Mouse (Mus musculus): ENCODE measurements at regions not wholly inside any gene's neighbourhood (a gene's known extent, or its start where the extent isn't known, plus 50 kb on each side); places are given as distances from the start of the nearest gene placed in this dataset.

DNA sequence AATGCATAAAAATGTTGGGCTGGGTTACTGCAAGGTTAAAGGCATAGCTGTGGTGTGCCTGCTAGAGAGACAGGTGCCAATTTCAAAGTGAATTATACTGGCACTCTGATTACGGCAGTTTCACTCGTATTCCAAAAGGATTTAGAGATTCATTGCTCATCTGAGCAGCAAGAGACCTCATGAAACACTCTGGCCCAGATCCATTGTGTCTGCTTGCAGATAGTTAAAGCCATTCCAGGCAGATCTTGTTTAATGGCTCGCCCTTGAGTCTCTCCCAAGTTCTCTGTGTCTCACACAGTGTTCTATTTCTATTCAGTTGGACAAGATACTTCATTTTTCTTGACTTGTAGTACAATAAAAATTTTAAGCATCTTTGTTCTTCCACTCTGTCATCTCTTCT, 459.1 kb upstream of the C030005K15Rik start:
- no peaks in the 10 kb centered on the region for H3K79me3 ChIP-seq (ENCODE audit: low read depth)
- H3K36me3 ChIP-seq (ENCODE audit: control insufficient read depth, insufficient read depth), result no peaks in the 10 kb centered on the region
- H3K79me2 ChIP-seq (ENCODE audit: control insufficient read depth, insufficient read depth), result no peaks in the 10 kb centered on the region
- no peaks in the 10 kb centered on the region for H3K27me3 ChIP-seq (ENCODE audit: control insufficient read depth, insufficient read depth, insufficient read length)
- no peak overlapping the region for H3K4me3 ChIP-seq (ENCODE audit: insufficient read depth, poor library complexity, severe bottlenecking)
- TF ChIP-seq CTCF (IDR thresholded peaks at IDR 0.05; ENCODE audit: control insufficient read depth, insufficient read depth, insufficient read length) (no peak), CEBPB (IDR thresholded peaks at IDR 0.05; ENCODE audit: low read depth) (no peak), MYOD1 (IDR thresholded peaks at IDR 0.05; ENCODE audit: control insufficient read depth, insufficient read length, low read depth) (no peak), USF1 (IDR thresholded peaks at IDR 0.05; ENCODE audit: low read depth) (no peak), MYOG (IDR thresholded peaks at IDR 0.05; ENCODE audit: control insufficient read depth, extremely low read depth, insufficient read length) (no peak)
- H3ac ChIP-seq (ENCODE audit: control insufficient read depth, insufficient read length, low read depth), result no peak overlapping the region

DNA sequence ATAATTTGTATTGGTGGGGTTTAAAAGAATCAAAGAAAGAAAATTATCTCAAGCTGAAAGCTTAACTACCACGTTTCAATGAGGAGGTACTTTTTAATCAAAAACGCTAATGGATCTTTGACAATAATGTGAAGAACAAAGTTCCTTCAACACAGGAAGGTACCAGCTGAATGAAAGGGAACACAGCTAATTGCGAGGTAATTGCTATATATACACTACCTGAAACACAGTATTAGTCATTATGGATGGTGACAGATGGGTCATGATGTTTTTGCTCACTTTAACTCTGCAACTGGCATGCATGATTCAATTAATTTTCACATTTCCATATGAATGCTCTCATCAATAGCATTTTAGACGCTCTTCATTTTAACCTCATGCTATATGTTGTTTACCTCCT, 470.3 kb upstream of the C030005K15Rik start:
- Histone ChIP-seq H3K79me3 (ENCODE audit: low read depth) (no peaks in the 10 kb centered on the region), H3K36me3 (ENCODE audit: control insufficient read depth, insufficient read depth) (no peaks in the 10 kb centered on the region), H3ac (ENCODE audit: control insufficient read depth, insufficient read length, low read depth) (no peak overlapping the region), H3K79me2 (ENCODE audit: control insufficient read depth, insufficient read depth) (no peaks in the 10 kb centered on the region), H3K27me3 (ENCODE audit: control insufficient read depth, insufficient read depth, insufficient read length) (no peaks in the 10 kb centered on the region), H3K4me3 (ENCODE audit: insufficient read depth, poor library complexity, severe bottlenecking) (no peak overlapping the region)
- TF ChIP-seq MAX (IDR thresholded peaks at IDR 0.05), result no peak

DNA sequence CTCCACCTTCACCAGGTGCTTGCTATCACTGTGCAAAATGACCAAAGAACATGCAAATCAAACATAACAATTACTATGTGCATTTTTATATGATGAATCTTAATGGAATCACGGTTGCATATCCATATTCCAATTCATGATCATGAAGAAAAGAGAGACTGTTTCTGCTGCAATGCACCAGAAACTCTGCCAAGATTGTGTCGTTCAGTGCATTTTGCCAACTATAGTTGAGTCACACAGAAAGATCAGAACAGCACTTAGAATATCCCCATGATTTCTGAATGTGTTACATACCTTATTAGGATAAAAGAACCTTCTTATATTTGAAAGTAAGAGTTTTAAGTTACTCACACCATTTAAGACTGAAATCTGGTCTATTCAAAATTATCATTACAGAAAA, 483.7 kb upstream of the C030005K15Rik start:
- H3K79me2 ChIP-seq (ENCODE audit: control insufficient read depth, insufficient read depth), result no peaks in the 10 kb centered on the region
- no peaks in the 10 kb centered on the region for H3K36me3 ChIP-seq (ENCODE audit: control insufficient read depth, insufficient read depth)
- H3ac ChIP-seq (ENCODE audit: control insufficient read depth, insufficient read length, low read depth), result no peak overlapping the region
- TF ChIP-seq FOSL1 (IDR thresholded peaks at IDR 0.05; ENCODE audit: insufficient read depth, low read length, poor library complexity, severe bottlenecking) (no peak), MAX (IDR thresholded peaks at IDR 0.05) (no peak), USF1 (IDR thresholded peaks at IDR 0.05; ENCODE audit: low read depth) (no peak), CTCF (IDR thresholded peaks at IDR 0.05; ENCODE audit: control insufficient read depth, insufficient read depth, insufficient read length) (no peak), MYOD1 (IDR thresholded peaks at IDR 0.05; ENCODE audit: control insufficient read depth, insufficient read length, low read depth) (no peak), MYOG (IDR thresholded peaks at IDR 0.05; ENCODE audit: control insufficient read depth, extremely low read depth, insufficient read length) (no peak), CEBPB (IDR thresholded peaks at IDR 0.05; ENCODE audit: low read depth) (no peak)
- no peak overlapping the region for H3K4me3 ChIP-seq (ENCODE audit: insufficient read depth, poor library complexity, severe bottlenecking)
- no peaks in the 10 kb centered on the region for H3K79me3 ChIP-seq (ENCODE audit: low read depth)
- H3K27me3 ChIP-seq (ENCODE audit: control insufficient read depth, insufficient read depth, insufficient read length), result no peaks in the 10 kb centered on the region

GRCm38 (mm10) chr10:98212876-98213587, 486.5 kb upstream of the C030005K15Rik start:
- no peak overlapping the region for H3ac ChIP-seq (ENCODE audit: control insufficient read depth, insufficient read length, low read depth)
- no peaks in the 10 kb centered on the region for H3K79me2 ChIP-seq (ENCODE audit: control insufficient read depth, insufficient read depth)
- H3K27me3 ChIP-seq (ENCODE audit: control insufficient read depth, insufficient read depth, insufficient read length), result no peaks in the 10 kb centered on the region
- TF ChIP-seq FOSL1 (IDR thresholded peaks at IDR 0.05; ENCODE audit: insufficient read depth, low read length, poor library complexity, severe bottlenecking), result no peak
- no peak for TF ChIP-seq MAX (IDR thresholded peaks at IDR 0.05)
- TF ChIP-seq CEBPB (IDR thresholded peaks at IDR 0.05; ENCODE audit: low read depth), result no peak
- no peak for TF ChIP-seq CTCF (IDR thresholded peaks at IDR 0.05; ENCODE audit: control insufficient read depth, insufficient read depth, insufficient read length)
- TF ChIP-seq USF1 (IDR thresholded peaks at IDR 0.05; ENCODE audit: low read depth), result no peak
- no peak for TF ChIP-seq MYOD1 (IDR thresholded peaks at IDR 0.05; ENCODE audit: control insufficient read depth, insufficient read length, low read depth)
- no peaks in the 10 kb centered on the region for H3K79me3 ChIP-seq (ENCODE audit: low read depth)
- H3K36me3 ChIP-seq (ENCODE audit: control insufficient read depth, insufficient read depth), result no peaks in the 10 kb centered on the region
- no peak overlapping the region for H3K4me3 ChIP-seq (ENCODE audit: insufficient read depth, poor library complexity, severe bottlenecking)

GRCm38 (mm10) chr10:98231017-98231416, 504.5 kb upstream of the C030005K15Rik start:
- TF ChIP-seq MYOD1 (IDR thresholded peaks at IDR 0.05; ENCODE audit: control insufficient read depth, insufficient read length, low read depth) (no peak), FOSL1 (IDR thresholded peaks at IDR 0.05; ENCODE audit: insufficient read depth, low read length, poor library complexity, severe bottlenecking) (no peak)
- Histone ChIP-seq H3K4me3 (ENCODE audit: insufficient read depth, poor library complexity, severe bottlenecking) (no peak overlapping the region), H3K27me3 (ENCODE audit: control insufficient read depth, insufficient read depth, insufficient read length) (no peaks in the 10 kb centered on the region), H3ac (ENCODE audit: control insufficient read depth, insufficient read length, low read depth) (no peak overlapping the region), H3K36me3 (ENCODE audit: control insufficient read depth, insufficient read depth) (no peaks in the 10 kb centered on the region), H3K79me3 (ENCODE audit: low read depth) (no peaks in the 10 kb centered on the region), H3K79me2 (ENCODE audit: control insufficient read depth, insufficient read depth) (no peaks in the 10 kb centered on the region)

DNA sequence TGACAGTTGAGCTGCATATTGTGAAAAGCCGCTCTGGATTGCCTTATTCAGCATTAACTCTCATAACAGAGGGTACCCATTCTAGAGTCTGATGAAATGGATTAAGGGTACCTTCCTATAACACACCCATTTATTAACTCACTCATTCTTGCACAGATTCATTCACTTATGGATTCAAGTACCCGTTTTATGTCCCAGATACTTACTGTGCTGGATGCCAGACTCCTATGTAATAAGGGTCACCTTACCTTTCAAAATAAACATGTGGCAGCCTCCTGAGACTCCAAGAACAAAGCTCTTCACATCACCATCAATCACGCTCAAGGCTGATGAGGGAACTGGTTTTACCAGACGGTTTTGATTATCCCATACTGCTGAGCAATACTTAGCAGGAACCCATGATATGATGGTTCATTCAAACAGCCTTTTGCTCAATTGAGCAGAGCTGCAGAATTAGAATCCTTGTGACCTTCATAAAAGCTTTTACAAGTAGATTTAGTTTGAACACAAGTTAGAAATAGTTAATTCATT, 505.2 kb upstream of the C030005K15Rik start:
- Histone ChIP-seq H3K36me3 (ENCODE audit: control insufficient read depth, insufficient read depth) (no peaks in the 10 kb centered on the region), H3K4me3 (ENCODE audit: insufficient read depth, poor library complexity, severe bottlenecking) (no peak overlapping the region), H3K79me2 (ENCODE audit: control insufficient read depth, insufficient read depth) (no peaks in the 10 kb centered on the region), H3K79me3 (ENCODE audit: low read depth) (no peaks in the 10 kb centered on the region), H3K27me3 (ENCODE audit: control insufficient read depth, insufficient read depth, insufficient read length) (no peaks in the 10 kb centered on the region), H3ac (ENCODE audit: control insufficient read depth, insufficient read length, low read depth) (no peak overlapping the region)
- TF ChIP-seq FOSL1 (IDR thresholded peaks at IDR 0.05; ENCODE audit: insufficient read depth, low read length, poor library complexity, severe bottlenecking) (no peak), CEBPB (IDR thresholded peaks at IDR 0.05; ENCODE audit: low read depth) (no peak), USF1 (IDR thresholded peaks at IDR 0.05; ENCODE audit: low read depth) (no peak), MYOG (IDR thresholded peaks at IDR 0.05; ENCODE audit: control insufficient read depth, extremely low read depth, insufficient read length) (no peak), MYOD1 (IDR thresholded peaks at IDR 0.05; ENCODE audit: control insufficient read depth, insufficient read length, low read depth) (no peak), MAX (IDR thresholded peaks at IDR 0.05) (no peak), CTCF (IDR thresholded peaks at IDR 0.05; ENCODE audit: control insufficient read depth, insufficient read depth, insufficient read length) (no peak)

Measured in C2C12 (cell line).